Mouse (Mus musculus) cerebellum, adult 11 months (tissue): Measurements from ENCODE around the gene C130050O18Rik.

ENCODE experiments used
- DNase-seq: peaks from one replicate; pipeline ENCODE4 v3.0.0; 2022

The C130050O18Rik gene

GRCm38 (mm10) chr5:139404801-139405401 lies at the start of gene C130050O18Rik:
Gene C130050O18Rik (plus strand): TSS chr5:139405280.
- DNase-seq: no peak

DNA sequence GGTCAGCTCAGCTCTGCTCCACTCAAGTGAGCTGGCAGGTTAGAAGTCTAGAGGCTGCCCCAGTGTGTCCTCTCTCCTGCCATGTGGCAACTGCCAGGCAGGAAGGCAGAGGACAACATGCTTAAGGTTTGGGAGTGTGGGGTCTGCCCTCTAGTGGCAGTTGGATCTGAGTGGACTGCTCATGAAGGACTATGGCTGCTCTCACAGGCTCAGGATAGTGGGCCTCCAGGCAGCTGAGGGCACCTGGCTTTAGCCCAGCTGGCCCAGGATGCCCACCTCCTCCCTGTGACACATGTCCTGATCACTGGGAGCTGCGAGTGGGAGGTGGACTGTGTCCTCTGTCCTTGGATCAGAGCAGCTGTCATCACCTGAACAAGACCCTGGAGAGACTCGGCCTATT lies 46.4 kb upstream of the C130050O18Rik start:
- no peak for DNase-seq

- no peak for DNase-seq
Measured at GRCm38 (mm10) chr5:139359244-139359643, 45.8 kb upstream of the C130050O18Rik start.

GRCm38 (mm10) chr5:139363858-139364257 lies 41.2 kb upstream of the C130050O18Rik start:
- no peak for DNase-seq

GRCm38 (mm10) chr5:139364260-139364910 lies 40.7 kb upstream of the C130050O18Rik start:
- DNase-seq: peak; percentile 85

DNA sequence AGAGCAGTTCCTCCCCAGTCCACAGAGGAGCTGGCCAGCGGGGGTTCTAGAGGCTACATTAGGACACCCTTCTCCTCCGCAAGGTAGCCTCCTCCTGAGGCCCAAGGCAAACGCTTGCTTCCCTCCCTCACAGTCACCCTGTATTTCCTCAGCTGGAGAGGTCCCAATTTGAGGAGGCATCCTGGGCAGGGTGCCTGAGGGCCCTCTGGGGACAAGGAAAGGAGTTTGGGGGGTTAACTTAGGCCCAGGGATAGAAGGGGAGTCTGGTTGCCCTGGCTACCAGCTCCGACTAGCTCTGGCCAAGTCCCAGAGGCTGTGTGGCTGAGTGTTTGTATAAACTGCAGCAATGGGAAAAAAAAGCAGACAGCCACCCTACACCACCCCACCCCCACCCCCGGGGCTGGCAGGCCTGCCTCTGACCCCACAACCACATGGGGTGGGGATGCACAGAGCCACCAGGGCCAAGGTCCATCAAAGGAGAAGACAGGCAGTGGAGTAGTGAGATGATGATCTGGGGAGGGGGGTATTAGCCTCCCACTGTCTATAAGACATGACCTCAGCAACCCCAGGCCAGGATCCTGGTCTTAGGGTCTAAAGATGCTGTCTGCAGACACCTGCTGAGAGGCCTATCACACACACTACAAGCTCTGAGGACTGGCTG lies 40.0 kb upstream of the C130050O18Rik start:
- DNase-seq: no peak

DNA sequence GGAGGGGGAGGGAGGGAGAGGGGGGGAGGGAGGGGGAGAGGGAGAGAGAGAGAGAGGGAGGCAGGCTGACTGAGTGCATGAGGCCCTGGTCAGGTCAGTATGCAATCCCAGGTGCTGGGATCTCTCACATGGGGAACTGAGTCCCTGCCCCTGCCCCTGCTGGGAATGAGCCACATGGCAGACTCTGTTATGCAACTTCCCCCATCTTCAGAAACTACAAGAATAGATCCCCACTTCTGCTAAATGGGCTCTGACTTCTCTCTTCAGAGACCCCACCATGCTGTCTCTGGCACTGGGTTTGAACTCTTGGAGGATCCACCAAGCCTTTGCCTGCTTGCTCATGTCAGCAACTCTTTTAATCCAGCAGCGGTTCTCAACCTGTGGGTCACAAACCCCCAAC lies 39.3 kb upstream of the C130050O18Rik start:
- DNase-seq: no peak

DNA sequence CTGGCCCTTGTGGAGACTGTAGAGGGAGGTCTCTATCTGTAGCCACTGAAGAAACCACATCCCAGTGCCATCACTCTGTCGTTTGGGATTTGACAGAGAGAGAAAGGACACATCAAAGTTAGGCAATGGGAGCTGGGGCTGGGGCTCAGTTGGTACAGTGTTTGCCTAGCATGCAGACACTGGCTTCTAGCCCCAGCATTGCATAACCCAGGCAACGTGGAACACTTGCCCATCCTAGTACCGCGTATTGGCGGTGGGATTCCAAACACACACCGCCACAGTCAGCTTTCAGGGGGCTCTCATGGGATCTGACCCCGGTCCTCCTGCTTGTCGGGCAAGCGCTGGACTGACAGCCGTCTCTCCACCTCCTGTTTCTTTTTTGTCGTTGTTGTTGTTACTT lies 38.6 kb upstream of the C130050O18Rik start:
- no peak for DNase-seq

- no peak for DNase-seq
Measured at GRCm38 (mm10) chr5:139367884-139368458, 37.1 kb upstream of the C130050O18Rik start.

DNA sequence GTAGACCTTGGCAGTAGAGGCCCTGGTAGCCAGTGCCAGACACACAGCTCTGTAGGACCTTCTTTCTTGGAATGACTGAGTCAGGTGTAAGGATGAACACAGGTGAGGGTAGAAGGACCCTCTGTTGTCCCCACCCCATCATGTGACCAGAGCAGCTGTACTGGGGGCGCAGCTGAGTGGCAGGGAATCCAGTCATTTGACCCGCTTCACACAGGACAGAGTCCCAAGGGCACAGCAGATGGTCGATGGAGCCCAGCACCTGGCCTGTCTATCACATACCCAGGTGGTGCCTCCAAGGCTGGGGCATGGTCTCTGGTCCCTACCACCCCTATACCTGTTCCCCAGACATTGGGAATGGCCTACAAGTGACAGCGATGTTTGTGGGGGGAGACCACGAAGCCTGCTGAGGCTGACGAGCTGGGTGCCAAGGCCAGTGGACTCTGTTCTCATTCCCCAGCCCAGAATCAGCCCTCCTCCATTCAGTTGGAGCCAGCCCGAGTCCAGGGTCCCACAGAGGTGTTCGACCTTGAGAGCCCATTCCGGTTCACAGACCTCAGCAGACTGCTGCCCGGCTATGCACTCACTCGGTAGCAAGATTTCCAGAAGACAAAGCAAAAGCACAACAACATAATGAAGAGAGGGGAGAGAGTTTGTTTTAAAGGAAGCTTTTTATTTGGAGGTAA lies 36.3 kb upstream of the C130050O18Rik start:
- DNase-seq: no peak

- no peak for DNase-seq
Measured at GRCm38 (mm10) chr5:139370336-139370735, 34.7 kb upstream of the C130050O18Rik start.

DNA sequence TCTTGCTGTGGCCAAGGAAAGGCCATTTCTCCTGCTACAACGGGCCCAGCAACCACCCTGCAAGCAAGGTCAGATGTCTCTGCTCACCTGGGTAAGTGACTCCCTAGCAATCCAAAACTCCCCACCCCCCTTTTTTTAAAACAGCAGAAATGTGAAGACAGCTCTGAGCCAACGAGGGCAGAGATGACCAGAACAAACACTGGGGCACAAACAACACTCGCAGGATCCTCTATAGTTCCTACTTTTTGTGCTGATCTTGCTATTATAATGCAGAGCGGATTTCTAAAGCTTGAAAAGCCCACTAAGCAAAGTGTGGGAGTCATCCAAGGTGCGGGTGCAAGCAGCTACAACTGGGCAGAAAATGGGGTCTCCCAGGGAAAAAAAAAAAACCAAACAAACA lies 34.0 kb upstream of the C130050O18Rik start:
- no peak for DNase-seq

- peak; percentile 83 for DNase-seq
Measured at GRCm38 (mm10) chr5:139371631-139372401, 33.3 kb upstream of the C130050O18Rik start.

GRCm38 (mm10) chr5:139373126-139373525 lies 32.0 kb upstream of the C130050O18Rik start:
- no peak for DNase-seq

DNA sequence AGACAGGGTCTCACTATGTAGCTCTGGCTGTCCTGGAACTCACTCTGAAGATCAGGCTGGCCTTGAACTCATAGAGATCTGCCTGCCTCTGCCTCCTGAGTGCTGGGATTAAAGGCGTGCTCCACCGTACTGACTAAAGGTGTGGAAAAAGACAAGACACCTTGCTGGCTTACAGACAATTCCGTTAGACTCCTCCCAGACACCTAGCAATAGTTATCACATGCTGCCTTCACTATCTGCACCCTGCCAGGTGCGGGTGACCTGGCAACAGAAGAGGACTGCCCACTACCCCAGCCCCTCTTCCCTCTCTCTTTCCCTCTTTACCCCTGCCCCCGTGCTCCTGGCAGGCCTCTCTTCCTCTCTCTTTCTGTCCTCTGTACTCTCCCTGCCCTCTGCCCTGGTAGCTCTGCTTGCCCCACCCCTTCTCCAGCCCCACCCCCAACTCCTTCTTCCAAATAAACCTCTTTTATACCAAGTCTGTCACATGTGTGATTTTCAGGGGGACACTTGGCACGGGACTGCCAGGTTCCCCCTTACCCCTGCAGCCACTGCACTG lies 31.1 kb upstream of the C130050O18Rik start:
- DNase-seq: no peak

- DNase-seq: no peak
Measured at GRCm38 (mm10) chr5:139374841-139375240, 30.2 kb upstream of the C130050O18Rik start.

DNA sequence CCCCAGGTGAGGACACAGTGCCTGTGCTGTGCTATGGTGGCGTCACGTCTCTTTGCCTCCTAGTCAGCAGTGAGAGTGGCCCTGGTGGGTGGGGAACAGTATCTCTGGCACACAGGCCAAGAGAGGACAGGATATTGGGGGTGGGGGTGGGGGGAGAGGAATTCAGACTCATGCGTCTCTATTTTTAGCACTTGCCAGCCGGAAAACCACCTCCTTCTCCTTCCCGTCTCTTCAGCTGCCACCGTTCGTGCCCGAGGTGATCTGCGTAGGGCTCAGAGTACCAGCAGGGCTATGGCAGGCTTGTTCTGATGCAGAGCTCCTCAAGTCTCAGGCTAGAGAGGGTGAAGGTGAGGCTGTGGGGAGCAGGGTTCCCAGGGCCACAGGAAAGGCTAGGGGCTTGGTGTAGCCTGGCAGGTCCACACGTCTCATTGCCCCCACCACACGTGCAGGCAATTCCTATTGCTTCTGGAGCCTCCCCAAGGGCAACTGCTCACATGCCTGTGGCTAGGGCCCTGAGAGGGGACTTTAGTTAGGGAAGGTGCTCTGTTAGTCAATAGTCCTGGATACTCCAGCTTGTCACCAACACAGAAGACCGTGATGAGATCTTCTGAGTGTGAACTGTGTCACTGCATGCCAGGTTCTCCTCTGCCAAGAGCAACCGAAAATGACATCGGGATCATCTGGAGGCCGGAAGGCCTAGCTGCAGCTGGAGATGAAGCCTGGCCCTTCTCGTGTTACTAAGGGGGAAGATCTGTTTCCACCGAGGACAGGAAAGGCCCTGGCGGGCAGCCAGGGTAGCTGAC lies 27.4 kb upstream of the C130050O18Rik start, which contains the start of gene Gpr146:
Gpr146 (plus strand) TSS at position 230 of the 803 bp plus-strand sequence.
- DNase-seq: no peak

DNA sequence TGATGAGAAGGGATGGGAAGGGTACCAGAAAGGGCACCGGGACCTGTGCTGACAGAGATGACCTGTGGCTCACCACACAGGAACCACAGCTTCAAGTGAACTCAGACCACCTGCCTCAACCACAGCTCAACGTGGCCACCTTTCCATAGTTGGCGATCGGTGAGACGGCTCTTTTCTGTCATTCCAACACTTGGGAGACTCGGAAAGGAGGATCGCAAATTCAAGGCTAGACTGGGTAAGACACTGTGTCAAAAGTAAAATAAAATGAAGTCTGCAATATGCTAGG lies 26.9 kb upstream of the C130050O18Rik start:
- DNase-seq: no peak

- DNase-seq: no peak
Measured at GRCm38 (mm10) chr5:139378986-139379629, 26.0 kb upstream of the C130050O18Rik start.

- no peak for DNase-seq
Measured at GRCm38 (mm10) chr5:139379771-139380384, 25.2 kb upstream of the C130050O18Rik start.
